Mouse (Mus musculus) G1E (cell line): Measurements from ENCODE around the gene Phf12.

Source experiments
- CTCF ChIP-seq: IDR thresholded peaks from 2 replicates; pipeline ENCODE4 v1.5.1; 2012; ENCODE audit warnings: low read depth, low read length, inconsistent platforms, mixed read lengths
- GATA1 ChIP-seq: IDR thresholded peaks from 2 replicates; pipeline ENCODE4 v1.6.1; 2012; ENCODE audit warnings: borderline replicate concordance, low read length, inconsistent platforms, mixed read lengths

- no peak for TF ChIP-seq CTCF
- no peak for TF ChIP-seq GATA1
Measured at GRCm38 (mm10) chr11:78071938-78072337, 89.4 kb downstream of the Phf12 start.
